Mouse (Mus musculus): ENCODE measurements around the gene Nav3.

- TF ChIP-seq CTCF (IDR thresholded peaks at IDR 0.05 in 2 of 3, conservative IDR thresholded peaks at IDR 0.05 in 1 of 3; ENCODE audit: control insufficient read depth in 1 of 3, insufficient read depth in 1 of 3, low read depth in 2 of 3, low read length in 3 of 3, poor library complexity in 1 of 3, severe bottlenecking in 1 of 3) (no peak), CHD1 (IDR thresholded peaks at IDR 0.05; ENCODE audit: low read depth, low read length) (no peak), MAZ (IDR thresholded peaks at IDR 0.05; ENCODE audit: low read depth, low read length) (no peak), HCFC1 (IDR thresholded peaks at IDR 0.05; ENCODE audit: low read depth, low read length) (no peak), ETS1 (IDR thresholded peaks at IDR 0.05; ENCODE audit: low read depth, low read length) (no peak), USF2 (IDR thresholded peaks at IDR 0.05; ENCODE audit: borderline replicate concordance in 1 of 2, insufficient read depth in 1 of 2, low read depth in 1 of 2, low read length in 2 of 2) (no peak), POLR2A (IDR thresholded peaks at IDR 0.05; ENCODE audit: control insufficient read depth in 1 of 2, insufficient read depth in 1 of 2, low read depth in 1 of 2, low read length in 2 of 2, poor library complexity in 1 of 2) (no peak), NRF1 (IDR thresholded peaks at IDR 0.05; ENCODE audit: insufficient read depth, low read depth, low read length, poor library complexity, severe bottlenecking) (no peak)
These were observed 150.4 kb downstream of the Nav3 start for GRCm38 (mm10) chr10:110305609-110306008.

Data from MEL (cell line).